Comparison of ENCODE assay signal across 7 mouse cellular contexts in genomic region chrX:12251853-12252679, GRCm38 (mm10).
A peak's percentile ranks its signal among the peaks of the same experiment; 100 is the strongest.
DNase-seq lines count a peak whose midpoint lies in the region; ATAC-seq lines count a peak whose summit lies in the region.

No protein-coding gene starts in this region.

- H3K27ac ChIP-seq in hindbrain, embryonic 13.5 days: no peak overlapping the region

- H3K4me3 ChIP-seq in hindbrain, embryonic 13.5 days: peak overlapping the region; percentile 31

- H3K4me1 ChIP-seq in hindbrain, embryonic 13.5 days (replicated peaks): no peaks in the 10 kb centered on the region; the same call in 1 of the 2 replicates

- H3K9me3 ChIP-seq in hindbrain, embryonic 13.5 days: no peaks in the 10 kb centered on the region

- peak; percentile 65 to 72 for DNase-seq in cerebellum, postnatal 14 days
- peak; percentile 19 to 33 for DNase-seq in frontal cortex, postnatal 14 days (ENCODE audit: low spot score in 2 of 2)
- peak; percentile 7 to 15 for DNase-seq in left cerebral cortex, adult 8-10 months (ENCODE audit: low spot score in 2 of 2)
- DNase-seq in right cerebral cortex, postnatal 10 days (ENCODE audit: low spot score in 2 of 2): peak; percentile 63 to 71

- H3K36me3 ChIP-seq in hindbrain, embryonic 13.5 days: no peaks in the 10 kb centered on the region

- H3K4me2 ChIP-seq in hindbrain, embryonic 13.5 days: peak overlapping the region; percentile 56

- 11% methylated on average over 31 of the region's 32 CpGs for WGBS in hindbrain, embryonic 13.5 days

- H3K27me3 ChIP-seq in hindbrain, embryonic 13.5 days: peaks cover 16% of the 10 kb centered on the region; the same call in 1 of the 2 replicates

- H3K9ac ChIP-seq in hindbrain, embryonic 13.5 days: peak overlapping the region; percentile 53; the same call in 1 of the 2 replicates

- peak; percentile 68 for ATAC-seq in activated CD4-positive, CD25-positive, alpha-beta regulatory T cell, adult 4 months
- peak; percentile 66 for ATAC-seq in hindbrain, embryonic 13.5 days (ENCODE audit: low FRiP score)
- peak; percentile 91 for ATAC-seq in megakaryocyte, adult 5-6 weeks (ENCODE audit: poor library complexity, severe bottlenecking)

Comparison
In these comparisons a context has a peak if more than half of its experiments do, and no peak if none do; other contexts are left out.
1. DNase-seq: peak in every context shown above with its lines; median percentile 68 in cerebellum, postnatal 14 days; 67 in right cerebral cortex, postnatal 10 days; 26 in frontal cortex, postnatal 14 days; 11 in left cerebral cortex, adult 8-10 months.